Mouse (Mus musculus): ENCODE results near the gene Gadl1. TPM values are rescaled to one million over a fixed set of nuclear protein-coding genes. Genes with fewer than 3 reads are reported as not detected.
"Not testable (repeated sequence)": the region's sequence is repeated elsewhere in the genome, so short reads cannot be mapped to it uniquely, and the experiment has no call there.

Gadl1 gene
- polyA plus RNA-seq, 1 experiment: not detected

GRCm38 (mm10) chr9:116039981-116040380 lies 130.7 kb downstream of the Gadl1 start:
- H3K4me1 ChIP-seq: peaks cover 8% of the 10 kb centered on the region; the same call in 1 of the 2 replicates
- no peak for TF ChIP-seq FLI1 (IDR thresholded peaks at IDR 0.05; ENCODE audit: low read length)
- no peaks in the 10 kb centered on the region for H3K36me3 ChIP-seq (replicated peaks; ENCODE audit: low read length)
- no peaks in the 10 kb centered on the region for H3K9me3 ChIP-seq
- peaks cover 19% of the 10 kb centered on the region for H3K27me3 ChIP-seq (replicated peaks)
- no peak overlapping the region for H3K4me3 ChIP-seq (replicated peaks)

- not testable (repeated sequence) for H3K4me1 ChIP-seq; H3K9me3 ChIP-seq; H3K36me3 ChIP-seq (replicated peaks; ENCODE audit: low read length); H3K4me3 ChIP-seq (replicated peaks)
- peaks cover 14% of the 10 kb centered on the region for H3K27me3 ChIP-seq (replicated peaks)
These were observed 131.6 kb downstream of the Gadl1 start for GRCm38 (mm10) chr9:116040852-116041251.

- Histone ChIP-seq H3K27me3 (replicated peaks) (peaks cover 14% of the 10 kb centered on the region), H3K9me3 (no peaks in the 10 kb centered on the region), H3K4me1 (peaks cover 8% of the 10 kb centered on the region; the same call in 1 of the 2 replicates), H3K4me3 (replicated peaks) (no peak overlapping the region), H3K36me3 (replicated peaks; ENCODE audit: low read length) (no peaks in the 10 kb centered on the region)
- TF ChIP-seq GATA1 (IDR thresholded peaks at IDR 0.05; ENCODE audit: borderline replicate concordance, low read length): no peak
- TF ChIP-seq FLI1 (IDR thresholded peaks at IDR 0.05; ENCODE audit: low read length): no peak
These were observed 132.1 kb downstream of the Gadl1 start for GRCm38 (mm10) chr9:116041369-116041768.

DNA sequence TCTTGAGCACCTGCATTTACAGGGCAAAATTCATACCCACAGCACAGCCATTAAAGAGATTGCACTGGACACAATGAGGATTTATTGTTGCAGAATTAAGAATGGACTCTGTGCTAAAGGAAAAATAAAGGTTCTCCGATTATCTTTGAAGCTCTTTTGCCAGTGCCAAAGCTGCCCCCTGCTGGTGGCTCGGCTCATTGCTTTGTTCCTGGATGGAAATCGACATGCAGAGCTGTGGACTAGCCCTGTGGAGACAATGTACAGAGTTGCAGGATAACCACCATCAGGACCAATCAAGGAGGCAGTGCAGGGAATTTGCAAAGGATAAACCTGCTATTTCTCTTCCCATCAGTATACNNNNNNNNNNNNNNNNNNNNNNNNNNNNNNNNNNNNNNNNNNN lies 132.5 kb downstream of the Gadl1 start:
- TF ChIP-seq GATA1 (IDR thresholded peaks at IDR 0.05; ENCODE audit: borderline replicate concordance, low read length): no peak
- no peak for TF ChIP-seq FLI1 (IDR thresholded peaks at IDR 0.05; ENCODE audit: low read length)
- Histone ChIP-seq H3K4me1 (peaks cover 8% of the 10 kb centered on the region; the same call in 1 of the 2 replicates), H3K36me3 (replicated peaks; ENCODE audit: low read length) (no peaks in the 10 kb centered on the region), H3K9me3 (no peaks in the 10 kb centered on the region), H3K4me3 (replicated peaks) (peak overlapping the region; percentile 14), H3K27me3 (replicated peaks) (peaks cover 11% of the 10 kb centered on the region)

- peaks cover 4% of the 10 kb centered on the region for H3K27me3 ChIP-seq (replicated peaks)
- TF ChIP-seq FLI1 (IDR thresholded peaks at IDR 0.05; ENCODE audit: low read length) (no peak), GATA1 (IDR thresholded peaks at IDR 0.05; ENCODE audit: borderline replicate concordance, low read length) (no peak)
- no peaks in the 10 kb centered on the region for H3K36me3 ChIP-seq (replicated peaks; ENCODE audit: low read length)
- peaks cover 6% of the 10 kb centered on the region; the same call in 1 of the 2 replicates for H3K9me3 ChIP-seq
- H3K4me3 ChIP-seq (replicated peaks): no peak overlapping the region
- peaks cover 2% of the 10 kb centered on the region; the same call in 1 of the 2 replicates for H3K4me1 ChIP-seq
These were observed 140.7 kb downstream of the Gadl1 start for GRCm38 (mm10) chr9:116049985-116050384.

- peaks cover 3% of the 10 kb centered on the region for H3K36me3 ChIP-seq (replicated peaks; ENCODE audit: low read length)
- TF ChIP-seq FLI1 (IDR thresholded peaks at IDR 0.05; ENCODE audit: low read length): no peak
- no peak for TF ChIP-seq GATA1 (IDR thresholded peaks at IDR 0.05; ENCODE audit: borderline replicate concordance, low read length)
- H3K27me3 ChIP-seq (replicated peaks): peaks cover 4% of the 10 kb centered on the region
- H3K4me1 ChIP-seq: peaks cover 19% of the 10 kb centered on the region
- peaks cover 18% of the 10 kb centered on the region for H3K9me3 ChIP-seq
- H3K4me3 ChIP-seq (replicated peaks): no peak overlapping the region
These were observed 144.7 kb downstream of the Gadl1 start for GRCm38 (mm10) chr9:116053976-116054375.

DNA sequence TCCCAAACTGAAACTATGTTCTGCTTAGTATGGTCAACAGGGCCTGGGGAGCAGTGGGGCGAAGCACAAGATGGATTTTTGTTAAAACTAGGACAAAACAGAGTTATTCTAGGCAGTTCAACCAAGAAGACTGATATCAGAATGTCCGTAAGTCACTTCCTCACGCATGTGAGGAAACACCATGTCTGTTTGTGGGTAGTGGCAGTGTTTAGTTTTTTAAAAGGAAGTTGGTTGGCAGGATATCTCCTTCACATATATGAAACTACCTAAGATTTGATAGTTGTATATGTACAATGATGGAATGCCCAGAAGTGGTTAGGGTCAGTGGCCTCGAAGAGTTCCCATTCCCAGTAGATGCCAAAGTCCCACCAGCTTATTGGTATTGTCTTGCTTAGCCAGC lies 149.2 kb downstream of the Gadl1 start:
- TF ChIP-seq GATA1 (IDR thresholded peaks at IDR 0.05; ENCODE audit: borderline replicate concordance, low read length) (no peak), FLI1 (IDR thresholded peaks at IDR 0.05; ENCODE audit: low read length) (no peak)
- H3K4me1 ChIP-seq: peaks cover 29% of the 10 kb centered on the region
- peaks cover 3% of the 10 kb centered on the region for H3K36me3 ChIP-seq (replicated peaks; ENCODE audit: low read length)
- peak overlapping the region; percentile 78 for H3K4me3 ChIP-seq (replicated peaks)
- H3K27me3 ChIP-seq (replicated peaks): no peaks in the 10 kb centered on the region
- H3K9me3 ChIP-seq: peaks cover 18% of the 10 kb centered on the region

- H3K4me3 ChIP-seq (replicated peaks): no peak overlapping the region
- peaks cover 18% of the 10 kb centered on the region for H3K9me3 ChIP-seq
- TF ChIP-seq FLI1 (IDR thresholded peaks at IDR 0.05; ENCODE audit: low read length) (no peak), GATA1 (IDR thresholded peaks at IDR 0.05; ENCODE audit: borderline replicate concordance, low read length) (no peak)
- peaks cover 29% of the 10 kb centered on the region for H3K4me1 ChIP-seq
- H3K36me3 ChIP-seq (replicated peaks; ENCODE audit: low read length): peaks cover 3% of the 10 kb centered on the region
- no peaks in the 10 kb centered on the region for H3K27me3 ChIP-seq (replicated peaks)
These were observed 149.9 kb downstream of the Gadl1 start for GRCm38 (mm10) chr9:116059156-116059555.

GRCm38 (mm10) chr9:116060691-116061090 lies 151.4 kb downstream of the Gadl1 start:
- H3K36me3 ChIP-seq (replicated peaks; ENCODE audit: low read length): peaks cover 3% of the 10 kb centered on the region
- H3K9me3 ChIP-seq: peaks cover 11% of the 10 kb centered on the region
- peaks cover 22% of the 10 kb centered on the region for H3K4me1 ChIP-seq
- no peaks in the 10 kb centered on the region for H3K27me3 ChIP-seq (replicated peaks)
- TF ChIP-seq FLI1 (IDR thresholded peaks at IDR 0.05; ENCODE audit: low read length) (no peak), GATA1 (IDR thresholded peaks at IDR 0.05; ENCODE audit: borderline replicate concordance, low read length) (no peak)
- H3K4me3 ChIP-seq (replicated peaks): no peak overlapping the region

- Histone ChIP-seq H3K4me3 (replicated peaks) (no peak overlapping the region), H3K36me3 (replicated peaks; ENCODE audit: low read length) (no peaks in the 10 kb centered on the region)
- no peak for TF ChIP-seq FLI1 (IDR thresholded peaks at IDR 0.05; ENCODE audit: low read length)
- no peak for TF ChIP-seq GATA1 (IDR thresholded peaks at IDR 0.05; ENCODE audit: borderline replicate concordance, low read length)
These were observed 155.5 kb downstream of the Gadl1 start for GRCm38 (mm10) chr9:116064774-116065173.

DNA sequence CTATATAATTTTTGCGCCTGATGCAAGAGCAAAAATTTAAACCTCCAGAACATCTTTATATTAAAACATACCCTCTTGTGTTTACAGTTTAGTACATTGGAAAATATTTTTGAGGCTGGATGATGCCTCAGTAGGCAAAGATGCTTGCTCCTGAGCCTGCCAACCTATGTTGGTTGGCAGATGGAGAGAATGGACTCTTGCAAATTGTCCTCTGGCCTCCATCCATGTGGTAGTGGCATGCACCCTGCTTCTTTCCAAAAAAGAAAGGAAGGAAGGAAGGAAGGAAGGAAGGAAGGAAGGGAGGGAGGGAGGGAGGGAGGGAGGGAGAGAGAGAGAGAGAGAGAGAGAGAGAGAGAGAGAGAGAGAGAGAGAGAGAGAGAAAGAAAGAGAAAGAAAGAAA lies 162.3 kb downstream of the Gadl1 start:
- not testable (repeated sequence) for H3K9me3 ChIP-seq; H3K36me3 ChIP-seq (replicated peaks; ENCODE audit: low read length); H3K27me3 ChIP-seq (replicated peaks); H3K4me1 ChIP-seq; H3K4me3 ChIP-seq (replicated peaks)

More at GRCm38 (mm10) chr9:116064774-116065173, 155.5 kb downstream of the Gadl1 start:
- Histone ChIP-seq H3K4me1 (peaks cover 6% of the 10 kb centered on the region), H3K27me3 (replicated peaks) (peaks cover 2% of the 10 kb centered on the region), H3K9me3 (0 out of 2 replicates have a peak, but pooled peaks cover 7% of the 10 kb centered on the region)
